Mouse (Mus musculus): Measurements from ENCODE around the gene H2al2c. TPM values are rescaled to one million over a fixed set of nuclear protein-coding genes. Genes with fewer than 3 reads are reported as not detected.
"Not testable (repeated sequence)": the region's sequence is repeated elsewhere in the genome, so short reads cannot be mapped to it uniquely, and the experiment has no call there.

The H2al2c gene
- total RNA-seq (2012; rRNA removed) (not detected in 2 replicates), polyA plus RNA-seq (2012; ENCODE audit: insufficient read depth in 1 of 2, insufficient read length in 2 of 2, low read depth in 1 of 2, low replicate concordance in 2 of 2, missing spikeins in 1 of 2) (not detected)

- H3K27me3 ChIP-seq (ENCODE audit: control insufficient read depth in 1 of 2, insufficient read depth in 2 of 2, low read length in 2 of 2); H3K27ac ChIP-seq (ENCODE audit: control insufficient read depth, low read depth, low read length); H3K9me3 ChIP-seq (replicated peaks; ENCODE audit: insufficient read depth, low read length); H3K4me1 ChIP-seq (ENCODE audit: control insufficient read depth in 1 of 2, insufficient read depth in 2 of 2, low read length in 2 of 2); H3K36me3 ChIP-seq (ENCODE audit: control insufficient read depth in 1 of 2, insufficient read depth in 2 of 2, low read length in 2 of 2); DNase-seq (ENCODE audit: low read depth, low spot score); H3K9ac ChIP-seq (ENCODE audit: control insufficient read depth, low read depth, low read length, poor library complexity, severe bottlenecking); H3K79me2 ChIP-seq (ENCODE audit: control insufficient read depth, insufficient read depth, low read length, poor library complexity); H3K4me3 ChIP-seq (ENCODE audit: control insufficient read depth in 1 of 2, insufficient read depth in 1 of 2, low read depth in 2 of 2, low read length in 2 of 2): not testable (repeated sequence)
Observed at GRCm38 (mm10) chrY:2598799-2599198, at the start of gene H2al2c. Gene H2al2c (plus strand): TSS chrY:2599099.

Other genes starting within 250 kb of the H2al2c start
- gene Sry, start 64.6 kb downstream of the H2al2c start, total RNA-seq (2012; rRNA removed), result not detected in 2 replicates
- not detected for gene Sry, start 64.6 kb downstream of the H2al2c start, polyA plus RNA-seq (2012; ENCODE audit: insufficient read depth in 1 of 2, insufficient read length in 2 of 2, low read depth in 1 of 2, low replicate concordance in 2 of 2, missing spikeins in 1 of 2)
- not detected in 2 replicates for gene H2al2b, start 121.6 kb downstream of the H2al2c start, total RNA-seq (2012; rRNA removed)
- gene H2al2b, start 121.6 kb downstream of the H2al2c start, polyA plus RNA-seq (2012; ENCODE audit: insufficient read depth in 1 of 2, insufficient read length in 2 of 2, low read depth in 1 of 2, low replicate concordance in 2 of 2, missing spikeins in 1 of 2), result not detected
- not detected in 2 replicates for gene Gm4064, start 197.1 kb downstream of the H2al2c start, total RNA-seq (2012; rRNA removed)
- gene Gm4064, start 197.1 kb downstream of the H2al2c start, polyA plus RNA-seq (2012; ENCODE audit: insufficient read depth in 1 of 2, insufficient read length in 2 of 2, low read depth in 1 of 2, low replicate concordance in 2 of 2, missing spikeins in 1 of 2), result not detected
- gene Rbmy, start 231.6 kb downstream of the H2al2c start, total RNA-seq (2012; rRNA removed), result not detected in 2 replicates
- gene Rbmy, start 231.6 kb downstream of the H2al2c start, polyA plus RNA-seq (2012; ENCODE audit: insufficient read depth in 1 of 2, insufficient read length in 2 of 2, low read depth in 1 of 2, low replicate concordance in 2 of 2, missing spikeins in 1 of 2), result not detected
- not detected in 2 replicates for gene Gm10256, start 231.6 kb downstream of the H2al2c start, total RNA-seq (2012; rRNA removed)
- gene Gm10256, start 231.6 kb downstream of the H2al2c start, polyA plus RNA-seq (2012; ENCODE audit: insufficient read depth in 1 of 2, insufficient read length in 2 of 2, low read depth in 1 of 2, low replicate concordance in 2 of 2, missing spikeins in 1 of 2), result not detected

All from MEL (cell line).